Mouse (Mus musculus) heart, postnatal 4 days (tissue): Measurements from ENCODE around the gene Ucn3. TPM values are rescaled to one million over a fixed set of nuclear protein-coding genes. Genes with fewer than 3 reads are reported as not detected.
"Not testable (repeated sequence)": the region's sequence is repeated elsewhere in the genome, so short reads cannot be mapped to it uniquely, and the experiment has no call there.

Source experiments
- DNase-seq: peaks from one replicate; pipeline ENCODE4 v3.0.0; 2021
- total RNA-seq, 2 experiments: library from RNA; stranded (reverse); gene quantifications; 2 replicates each; pipeline ENCODE4 v1.2.3; 2021

Gene Ucn3
- not detected for total RNA-seq

DNA sequence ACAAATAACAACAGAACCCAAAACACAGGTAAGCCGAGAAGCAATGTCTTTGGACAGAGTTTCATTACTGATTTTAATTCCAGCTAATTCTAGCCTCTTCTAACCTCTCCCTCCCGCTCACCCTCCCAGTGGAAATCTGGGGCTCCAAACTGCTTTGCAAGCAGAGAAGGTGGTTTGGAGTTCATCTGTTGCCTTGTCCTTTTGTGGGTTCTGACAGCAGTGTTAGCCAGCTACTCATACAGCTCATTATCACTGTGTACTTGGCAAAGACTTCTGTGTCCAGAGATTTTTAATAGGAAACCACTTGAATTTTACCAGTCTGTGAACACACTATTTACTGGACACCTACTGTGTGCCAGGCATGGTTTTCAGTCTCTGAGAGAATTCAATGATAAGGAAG is at the start of gene Ucn3:
Gene Ucn3, minus strand, starts transcription at position 101 of the 400 bp plus-strand sequence.
- DNase-seq = no peak

DNA sequence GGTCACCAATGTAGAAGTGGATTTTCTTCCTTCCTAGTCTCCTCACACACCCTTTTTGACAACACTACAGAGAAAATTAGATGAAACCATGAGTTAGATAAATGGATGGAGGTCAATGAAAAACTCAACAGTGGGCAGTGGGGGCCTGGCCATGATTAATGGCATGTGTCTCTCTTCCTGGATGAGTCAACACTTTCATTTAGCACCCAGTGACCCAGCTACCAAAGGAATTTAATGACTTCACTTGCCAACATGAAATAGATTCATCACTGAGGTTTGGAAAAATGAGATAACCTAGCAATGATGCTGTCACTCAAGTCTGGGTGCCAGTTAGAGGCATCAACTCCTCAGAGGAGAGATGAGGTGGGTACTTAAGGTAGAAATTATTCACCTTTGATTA is 46.9 kb upstream of the Ucn3 start:
- DNase-seq = no peak

DNA sequence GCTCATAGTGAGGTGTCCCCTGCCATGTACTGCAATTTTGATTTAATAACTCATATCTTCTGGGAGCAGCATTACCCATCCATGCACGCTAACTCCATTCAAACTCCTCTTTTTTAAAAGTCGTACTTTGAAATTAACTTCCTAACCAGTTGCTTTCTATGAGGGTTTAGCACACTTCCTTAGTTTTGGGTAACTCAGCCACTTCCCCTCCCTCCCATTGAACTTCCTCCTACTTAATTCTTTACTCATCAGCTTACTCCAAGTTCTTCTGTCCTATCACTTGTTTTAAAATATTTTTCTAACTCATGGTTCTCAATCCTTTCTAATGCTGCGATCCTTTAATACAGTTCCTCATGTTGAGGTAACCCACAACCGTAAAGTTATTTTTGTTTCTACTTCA is 23.7 kb upstream of the Ucn3 start:
- no peak for DNase-seq

DNA sequence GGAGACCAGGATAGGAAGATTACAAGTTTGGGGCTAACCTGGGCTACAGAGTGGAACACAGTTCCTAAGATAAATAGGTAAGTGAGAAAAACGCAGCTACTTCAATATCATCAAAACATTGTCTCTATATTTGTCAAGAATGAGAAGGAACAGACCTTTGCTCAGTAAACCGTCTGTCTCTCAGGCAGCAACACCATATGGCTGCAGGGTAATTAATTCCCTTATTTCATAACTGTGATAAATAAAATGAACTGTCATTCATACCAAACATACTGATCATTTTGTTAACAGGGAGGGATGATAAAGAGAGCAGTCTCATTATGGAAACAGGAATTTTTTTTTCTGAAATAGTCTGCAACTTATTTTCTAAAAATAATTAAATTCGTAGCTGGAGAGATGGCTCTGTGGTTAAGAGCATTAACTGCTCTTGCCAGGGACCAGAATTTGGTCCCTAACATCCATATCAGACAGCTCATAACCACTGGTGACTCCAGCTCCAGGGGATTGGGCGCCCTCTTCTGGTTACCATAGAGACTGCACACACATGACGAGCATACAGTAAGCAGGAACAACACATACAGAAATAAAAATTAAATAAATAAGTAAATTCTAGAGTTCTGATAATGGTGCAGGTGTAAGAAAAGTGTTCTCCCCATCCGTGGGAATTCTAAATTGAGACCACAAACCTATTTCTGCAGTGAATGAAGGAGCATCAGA is 6.2 kb upstream of the Ucn3 start:
- no peak for DNase-seq

DNA sequence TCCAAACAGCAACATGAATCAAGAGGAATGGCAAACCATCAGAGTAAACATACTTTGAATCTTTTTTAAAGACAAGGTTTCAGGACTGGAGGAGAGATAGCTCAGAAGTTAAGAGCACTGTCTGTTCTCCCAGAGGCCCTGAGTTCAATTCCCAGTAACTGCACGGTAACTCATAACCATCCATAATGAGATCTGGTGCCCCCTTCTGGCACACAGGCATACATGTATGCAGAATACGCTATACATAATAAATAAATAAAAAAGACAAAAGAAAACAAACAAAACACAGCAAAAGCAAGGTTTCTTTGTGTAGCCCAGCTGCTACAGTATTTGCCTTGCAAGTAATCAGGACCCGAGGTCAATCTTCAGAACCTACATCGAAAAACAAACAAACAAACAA is 4.3 kb upstream of the Ucn3 start:
- no peak for DNase-seq

DNA sequence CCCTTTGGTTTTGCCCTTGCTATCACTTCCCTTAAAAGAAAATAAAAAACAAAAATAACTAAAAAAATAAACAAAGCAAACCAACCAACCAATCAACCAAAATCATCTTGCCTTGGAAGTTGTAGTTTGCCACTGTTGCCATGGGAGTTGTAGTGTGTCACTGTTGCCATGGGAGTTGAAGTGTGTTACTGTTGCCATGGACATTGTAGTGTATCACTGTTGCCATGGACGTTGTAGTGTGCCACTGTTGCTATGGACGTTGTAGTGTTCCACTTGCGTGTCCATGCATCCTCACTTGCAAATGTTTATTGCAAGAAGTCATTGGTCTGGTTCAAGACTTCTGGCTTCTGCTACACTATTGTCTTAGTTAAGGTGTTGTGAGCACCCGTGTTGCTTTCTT is 2.1 kb upstream of the Ucn3 start:
- DNase-seq = no peak

DNA sequence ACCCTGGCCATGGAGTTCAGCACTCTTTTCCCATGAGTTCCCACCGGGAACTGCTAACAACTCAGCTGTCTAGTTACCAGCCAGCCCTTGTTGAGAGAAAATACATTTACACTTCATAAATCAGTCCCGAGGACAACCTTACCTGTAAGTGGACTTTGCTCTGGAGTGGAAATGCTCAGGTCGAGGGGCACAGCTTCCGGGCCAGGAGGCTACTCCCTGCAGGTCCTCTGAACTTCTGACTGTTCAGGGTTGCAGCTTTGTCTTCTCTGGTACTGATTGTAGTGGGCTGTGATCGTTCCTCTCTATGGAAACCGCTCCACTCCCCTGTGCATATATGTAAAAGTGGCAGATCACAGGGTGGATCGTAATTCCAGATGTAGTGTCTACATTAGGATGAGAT is 450 bp downstream of the Ucn3 start:
- DNase-seq = no peak

DNA sequence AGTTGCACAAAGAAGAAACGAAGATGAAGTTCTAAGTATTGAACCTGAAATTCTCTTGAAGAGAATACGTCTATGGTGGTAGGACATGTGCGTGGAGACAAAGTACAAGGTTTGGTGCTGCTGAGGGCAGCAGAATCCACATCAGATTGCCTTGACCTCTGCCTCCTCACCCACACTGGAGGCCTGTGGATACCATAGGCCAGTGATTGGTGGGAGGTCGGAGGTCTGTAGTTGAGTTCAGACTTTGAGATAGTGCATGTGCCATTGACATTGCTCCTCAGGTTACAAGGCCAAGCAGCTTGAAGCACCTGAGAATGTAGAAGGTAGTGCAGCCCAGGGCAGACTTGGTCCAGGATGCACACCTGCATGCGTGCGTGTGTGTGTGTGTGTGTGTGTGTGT is 19.1 kb downstream of the Ucn3 start:
- no peak for DNase-seq

DNA sequence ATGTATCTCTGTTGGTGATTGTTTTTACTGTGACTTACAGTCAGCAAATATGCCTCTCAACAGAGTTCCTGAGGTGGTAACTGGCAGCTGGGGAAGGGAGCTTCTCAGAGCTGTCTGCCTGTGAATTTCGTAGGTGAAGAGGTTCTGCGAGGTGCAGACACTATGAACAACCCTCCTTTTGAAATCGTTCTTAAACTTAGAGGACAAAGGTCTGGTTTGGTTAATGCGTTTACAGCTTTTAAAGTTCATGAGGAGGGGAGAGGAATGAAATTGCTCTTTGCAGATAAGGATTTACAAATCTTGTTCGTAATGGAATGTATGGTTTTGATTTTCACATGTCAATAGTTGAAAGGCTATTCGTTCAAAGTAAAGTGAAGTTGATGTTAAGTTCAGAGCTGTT is 19.5 kb downstream of the Ucn3 start:
- DNase-seq = no peak

DNA sequence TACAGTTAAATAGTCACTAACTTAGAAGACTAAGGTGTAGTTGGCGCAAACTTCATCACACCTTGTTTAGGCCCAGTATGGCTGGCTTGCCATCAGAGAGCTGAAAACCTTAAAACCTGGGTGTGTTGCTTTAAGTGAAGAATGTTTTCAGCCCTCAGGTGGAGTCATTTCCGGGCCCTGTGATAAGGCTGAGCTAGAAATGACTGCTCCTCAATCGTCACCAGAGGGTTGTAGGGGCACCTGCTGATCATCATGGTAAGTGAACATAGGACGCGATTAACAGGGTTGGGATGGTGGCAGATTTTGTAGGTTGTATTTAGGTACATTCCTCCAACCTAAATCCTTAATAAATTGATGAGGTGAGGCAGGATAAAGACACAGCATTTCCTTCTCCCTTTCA is 20.7 kb downstream of the Ucn3 start:
- no peak for DNase-seq

DNA sequence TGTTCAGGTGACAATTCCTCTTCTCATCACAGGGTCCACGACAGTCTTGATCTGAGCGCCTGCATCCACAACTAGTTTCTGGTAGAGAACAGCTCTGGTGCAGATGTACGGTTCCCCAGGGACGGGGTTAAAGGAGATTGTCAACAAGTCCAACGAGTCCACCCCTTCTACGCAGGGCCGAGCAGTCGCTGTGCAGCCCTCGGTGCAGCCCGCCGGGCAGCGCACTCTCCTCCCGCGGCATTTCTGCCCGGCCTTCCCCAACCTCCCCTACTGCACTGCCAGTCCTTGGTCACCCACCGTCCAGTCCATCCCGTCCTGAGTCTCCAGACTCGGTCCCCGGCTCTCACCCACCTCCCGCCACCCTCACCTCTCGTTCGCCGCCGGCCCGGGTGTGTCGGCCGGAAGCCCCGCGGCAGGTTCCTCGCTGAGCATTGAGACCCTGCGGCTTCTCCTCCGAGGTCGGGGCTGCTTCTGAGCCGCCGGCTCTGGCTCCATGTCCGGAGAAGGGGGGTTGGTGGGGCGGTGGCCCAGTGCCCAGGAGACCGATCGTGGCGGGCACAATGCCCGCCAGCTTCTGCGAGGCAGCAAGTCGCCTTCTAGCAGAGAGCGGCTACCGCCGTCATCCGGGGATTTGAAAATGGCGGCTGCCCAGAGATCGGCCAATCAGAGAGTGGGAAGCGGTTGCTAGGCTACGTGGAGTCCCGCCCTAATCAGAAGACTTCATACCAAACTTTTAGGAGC is 27.4 kb downstream of the Ucn3 start, which contains the start of the genes Net1 and Tubal3:
Gene Net1, minus strand, starts transcription at position 650 of the 741 bp plus-strand sequence.
Gene Tubal3, plus strand, starts transcription at position 704 of the 741 bp plus-strand sequence.
- peak; percentile 94 for DNase-seq

DNA sequence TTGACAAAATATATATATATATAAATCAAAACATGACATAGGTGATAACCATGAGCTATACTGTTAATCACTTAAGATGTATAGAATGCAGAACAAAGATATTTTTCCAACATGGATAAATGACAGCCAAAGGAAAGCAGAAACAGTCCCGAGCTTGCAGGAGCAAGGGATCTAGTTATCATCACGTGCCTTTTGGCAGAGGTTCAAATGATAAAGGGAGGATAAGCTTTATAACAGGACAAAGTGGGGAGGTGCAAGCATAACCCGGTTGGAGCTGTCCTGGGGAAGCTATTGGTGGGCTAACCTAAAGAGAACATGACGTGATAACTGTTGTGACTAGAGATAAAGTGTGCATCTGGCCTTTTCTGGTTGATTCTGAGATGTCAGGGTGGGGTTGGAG is 31.6 kb downstream of the Ucn3 start:
- no peak for DNase-seq

DNA sequence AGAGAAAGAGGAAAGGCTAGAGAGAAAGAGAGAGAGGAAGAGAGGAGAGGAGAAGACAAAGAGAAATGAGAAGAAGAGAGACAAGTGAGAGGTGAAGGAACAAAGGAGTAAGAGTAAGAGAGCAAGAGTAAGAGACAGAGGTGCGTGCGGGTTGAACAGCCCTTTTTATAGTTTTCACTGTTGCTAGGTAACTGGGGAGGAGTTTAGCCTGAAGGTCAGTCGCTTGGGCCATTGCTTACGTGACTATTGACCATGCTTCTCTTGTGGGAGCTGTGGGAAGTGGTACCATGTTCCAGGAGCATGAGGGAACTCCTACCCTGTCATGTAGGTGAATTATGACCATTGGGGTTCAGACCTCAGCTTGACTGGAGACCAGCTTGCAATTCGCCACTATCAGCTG is 34.8 kb downstream of the Ucn3 start:
- no peak for DNase-seq

DNA sequence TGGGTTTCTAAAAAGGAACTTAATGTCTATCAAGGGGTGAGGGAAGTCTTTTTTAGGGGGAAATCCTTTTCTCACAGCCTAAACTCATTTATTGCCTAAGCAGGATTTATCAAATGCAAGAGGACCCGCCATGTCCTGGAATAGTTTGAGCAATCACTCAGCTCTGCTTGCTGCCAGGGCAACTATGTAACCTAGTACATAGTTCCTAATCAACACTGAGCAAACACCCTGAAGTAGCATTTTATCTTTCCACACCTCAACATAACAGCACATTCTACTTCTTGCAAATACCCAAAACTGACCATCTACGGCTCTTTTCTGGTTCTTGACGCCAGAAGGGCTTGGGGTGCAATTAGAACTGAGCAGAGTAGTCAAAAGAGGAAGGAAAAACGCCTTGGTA is 36.9 kb downstream of the Ucn3 start:
- no peak for DNase-seq

DNA sequence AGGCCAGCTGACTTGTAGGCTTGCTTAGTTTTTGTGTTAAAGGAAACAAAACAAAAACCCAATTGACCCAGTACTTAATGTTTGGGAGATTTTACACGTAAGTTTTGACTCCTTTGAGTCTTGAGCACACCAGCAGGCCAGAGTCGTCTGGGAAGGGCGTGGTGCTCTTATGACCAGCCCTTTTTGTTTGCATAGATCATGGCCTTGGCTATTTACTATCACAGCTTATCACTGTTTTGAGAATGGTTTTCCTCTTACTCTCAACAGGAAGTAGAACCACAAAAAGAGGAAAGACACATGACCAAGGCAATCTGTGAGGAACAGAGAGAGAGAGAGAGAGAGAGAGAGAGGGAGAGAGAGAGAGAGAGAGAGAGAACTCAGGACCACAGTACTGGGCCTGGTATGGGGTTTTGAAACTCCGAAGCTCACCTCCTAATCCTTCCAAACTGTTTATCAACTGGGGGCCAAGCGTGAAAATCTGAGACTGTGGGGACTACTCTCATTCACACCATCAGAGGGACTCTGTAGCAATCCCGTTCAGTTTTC is 37.9 kb downstream of the Ucn3 start:
- no peak for DNase-seq

DNA sequence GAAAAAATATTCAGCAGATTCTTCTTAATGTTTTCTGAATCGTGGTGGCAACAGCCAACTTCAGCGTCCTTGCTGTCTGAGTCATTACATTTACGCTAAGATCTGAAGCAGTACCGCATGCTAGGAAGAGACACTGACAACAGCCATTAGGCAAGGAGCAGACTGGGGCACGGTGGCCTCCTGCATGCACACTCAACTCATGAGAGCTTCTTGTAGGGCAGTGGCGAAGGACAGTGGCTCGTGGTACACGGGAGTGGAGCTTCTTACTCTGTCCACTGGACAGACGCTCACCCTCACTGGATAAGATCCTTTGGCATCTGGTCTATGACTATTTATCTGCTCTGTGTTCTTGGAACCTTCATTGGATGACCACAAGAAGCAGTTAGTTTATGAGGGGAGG is 45.8 kb downstream of the Ucn3 start:
- no peak for DNase-seq

DNA sequence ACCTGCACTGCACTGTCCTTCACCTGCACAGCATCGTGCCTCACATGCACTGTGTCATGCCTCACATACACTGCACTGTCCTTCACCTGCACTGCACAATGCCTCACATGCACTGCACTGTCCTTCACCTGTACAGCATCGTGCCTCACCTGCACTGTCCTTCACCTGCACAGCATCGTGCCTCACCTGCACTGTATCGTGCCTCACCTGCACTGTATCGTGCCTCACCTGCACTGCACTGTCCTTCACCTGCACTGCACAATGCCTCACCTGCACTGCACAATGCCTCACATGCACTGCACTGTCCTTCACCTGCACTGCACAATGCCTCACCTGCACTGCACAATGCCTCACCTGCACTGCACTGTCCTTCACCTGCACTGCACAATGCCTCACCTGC is 46.9 kb downstream of the Ucn3 start:
- DNase-seq = not testable (repeated sequence)

DNA sequence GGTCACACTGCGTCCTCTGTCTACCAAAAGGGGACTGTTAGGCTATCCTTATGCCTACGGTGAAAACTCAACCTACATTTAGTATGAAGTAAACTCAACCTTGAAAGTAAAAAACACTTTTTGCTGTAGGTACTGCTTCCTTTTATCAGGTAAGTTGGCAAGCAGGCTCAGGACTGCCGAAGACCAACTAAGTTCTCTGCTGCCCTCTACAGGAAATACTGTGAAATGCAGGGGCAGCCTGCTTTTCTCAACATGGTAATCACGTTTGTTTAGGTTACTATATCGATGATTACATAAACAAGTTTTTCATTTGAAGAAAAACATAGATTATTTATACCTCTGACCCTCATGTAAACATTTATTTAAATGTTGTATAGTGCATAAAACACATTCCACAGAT is 48.2 kb downstream of the Ucn3 start:
- DNase-seq = peak; percentile 80

DNA sequence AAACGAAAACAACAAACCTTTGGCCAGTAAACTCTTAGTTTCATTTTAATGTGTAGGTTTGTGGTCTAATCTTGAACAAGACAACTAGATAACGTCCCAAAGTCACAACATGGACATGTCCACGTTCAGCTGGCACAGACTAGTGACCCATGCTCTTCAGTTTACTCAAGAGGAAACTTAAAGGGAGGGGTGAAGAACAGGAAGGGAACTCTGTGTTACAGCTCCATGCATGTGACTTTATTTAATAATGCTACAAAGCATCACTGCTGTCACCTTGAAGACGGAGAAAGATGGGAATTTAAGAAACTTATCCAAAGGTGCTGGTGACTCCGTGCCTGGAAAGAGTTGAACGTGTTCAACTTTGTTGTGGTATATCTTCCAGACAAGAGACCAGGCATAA is 49.1 kb downstream of the Ucn3 start:
- DNase-seq = no peak

DNA sequence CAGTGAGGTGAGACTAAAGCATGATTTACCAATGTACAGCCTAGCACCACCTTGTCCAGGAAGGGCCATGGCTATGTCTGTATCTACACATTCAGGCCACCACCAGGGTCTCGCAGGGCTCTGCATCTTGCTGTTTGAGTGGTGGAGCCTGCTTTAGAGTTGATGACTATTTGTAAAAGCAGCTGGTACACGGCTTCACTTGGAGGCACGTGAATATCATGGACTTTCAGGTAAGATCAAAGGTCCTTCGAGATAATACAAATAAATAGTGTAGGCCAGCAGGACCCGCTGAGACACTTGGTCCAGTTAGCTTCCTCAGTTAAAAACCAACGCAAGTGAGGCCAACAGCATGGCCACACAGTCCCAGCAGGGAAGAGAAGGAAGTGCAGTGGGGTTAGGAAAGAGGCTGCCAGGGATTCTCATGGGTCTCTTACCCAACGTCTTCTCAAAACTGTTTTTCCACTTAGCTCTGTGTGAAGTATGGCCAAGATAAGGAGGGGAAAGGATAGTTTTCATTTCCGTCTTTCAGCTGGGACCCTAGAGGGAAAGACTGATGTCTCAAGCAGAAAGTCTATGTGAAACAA is 49.7 kb downstream of the Ucn3 start:
- no peak for DNase-seq

DNA sequence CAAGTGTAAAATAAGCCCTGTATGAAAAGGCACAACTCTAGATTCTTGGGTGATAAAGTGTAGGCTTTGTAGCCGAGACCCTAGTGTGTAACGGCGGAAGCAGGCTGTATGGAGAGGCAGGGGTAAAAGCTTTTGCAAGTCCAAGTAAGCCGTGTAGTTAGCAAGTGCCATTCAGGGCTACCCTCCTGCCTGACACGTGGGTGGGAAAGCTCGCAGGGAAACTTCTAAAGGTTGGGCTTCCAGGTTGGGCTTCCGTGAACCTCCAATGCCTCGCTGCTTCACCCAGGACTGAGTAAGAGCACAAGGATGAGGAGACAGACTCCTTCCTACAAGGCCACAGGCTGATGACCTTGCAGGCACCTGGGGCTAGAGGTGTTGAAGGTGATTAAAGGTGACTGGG is 50.6 kb downstream of the Ucn3 start:
- DNase-seq = no peak

DNA sequence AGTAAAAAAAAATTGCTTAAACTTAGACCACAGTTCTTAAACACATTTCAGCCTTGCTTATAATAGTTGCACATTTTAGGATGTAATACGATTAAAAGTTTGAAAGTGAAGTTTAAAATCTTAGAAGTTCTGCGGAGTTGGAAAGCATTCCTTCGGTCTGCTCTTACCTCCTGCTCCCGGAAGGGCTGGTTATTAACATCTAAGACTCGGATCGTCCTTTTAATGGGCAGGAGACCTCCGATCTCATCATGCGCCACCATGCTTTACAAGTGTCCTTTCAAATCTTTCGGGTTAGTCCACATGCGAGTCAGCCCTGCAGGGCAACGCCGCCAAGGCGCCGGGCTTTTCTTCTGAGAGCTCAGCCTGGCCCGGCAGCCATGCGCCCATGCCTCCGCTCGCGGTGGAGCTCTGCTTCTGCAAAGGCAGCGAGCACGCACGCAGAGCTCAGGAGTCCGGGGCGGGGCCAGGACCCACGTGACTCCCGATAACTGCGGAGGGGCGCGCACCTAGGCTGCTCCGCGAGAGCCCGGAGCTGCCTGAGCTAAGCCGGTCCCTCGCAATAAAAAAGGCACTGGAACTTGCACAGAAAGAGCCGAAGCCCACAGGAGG is 51.9 kb downstream of the Ucn3 start:
- DNase-seq = peak; percentile 90

DNA sequence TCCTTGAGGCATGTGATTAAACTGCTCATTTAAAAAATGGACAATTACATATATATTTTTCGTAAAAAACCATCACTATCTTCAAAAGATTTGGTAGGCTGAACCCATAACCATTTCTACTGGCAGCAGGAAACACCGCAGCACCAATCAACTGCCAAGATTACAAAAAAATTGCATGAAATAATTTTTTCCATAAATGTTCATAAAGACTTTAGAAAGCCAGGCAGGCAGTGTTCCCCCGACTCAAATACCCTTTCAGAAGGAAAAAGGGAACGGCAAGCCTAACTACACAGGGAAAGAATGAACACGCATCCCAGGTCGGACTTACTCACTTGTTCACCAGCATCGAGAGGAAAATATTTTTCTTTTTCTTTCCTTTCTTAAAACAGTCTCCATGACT is 52.5 kb downstream of the Ucn3 start:
- DNase-seq = no peak
